Mouse (Mus musculus) hindbrain, embryonic 10.5 days (tissue): ENCODE data around the gene Bcl11a. TPM values are rescaled to one million over a fixed set of nuclear protein-coding genes. Genes with fewer than 3 reads are reported as not detected.

Experiments
- polyA plus RNA-seq: library from polyadenylated mRNA; unstranded; fragments of >200 nt; fragmentation: Nextera tagmentation; extraction: Ambion mirVana; gene quantifications from 2 replicates; pipeline ENCODE4 v1.2.1, GENCODE M21; 2016

Bcl11a gene
- polyA plus RNA-seq, 1 experiment from 2014 or later: 54.9 TPM

Other genes starting within 250 kb of the Bcl11a start
- 17.2 and 17.5 TPM in 2 replicates for gene Papolg, start 182.8 kb upstream of the Bcl11a start, polyA plus RNA-seq
- not detected in 2 replicates for gene A830031A19Rik, start 3.0 kb upstream of the Bcl11a start, polyA plus RNA-seq